Mouse (Mus musculus) erythroblast, embryonic 14.5 days (primary cell): ENCODE results near the gene Epas1.

ENCODE experiments used
- GATA1 ChIP-seq: IDR thresholded peaks from 2 replicates; pipeline ENCODE4 v1.6.1; 2012; ENCODE audit warnings: low read length, inconsistent platforms, mixed read lengths
- TAL1 ChIP-seq: IDR thresholded peaks from 3 replicates; pipeline ENCODE4 v1.6.1; 2012; ENCODE audit warnings: low read length, inconsistent platforms, mixed read lengths

DNA sequence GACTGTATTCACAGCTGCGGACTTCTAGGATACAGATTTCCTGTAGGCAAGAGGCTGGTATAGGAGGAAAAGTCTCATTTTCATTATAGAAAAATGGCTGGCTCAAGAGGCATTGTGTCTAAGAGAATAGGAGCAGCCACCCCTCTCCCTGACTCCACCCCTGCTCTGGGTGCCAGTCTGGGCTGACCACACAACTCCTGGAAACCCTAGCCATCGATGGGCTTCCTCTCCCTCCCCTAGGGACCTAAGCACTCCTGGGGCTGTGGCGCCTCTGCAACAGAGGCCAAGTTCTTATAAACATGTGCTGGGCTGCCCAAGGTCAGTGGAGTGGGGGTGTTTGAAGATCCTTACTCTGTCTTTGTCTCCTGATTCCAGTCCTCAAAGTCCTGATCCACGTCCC, 19.9 kb upstream of the Epas1 start:
- no peak for TF ChIP-seq TAL1
- no peak for TF ChIP-seq GATA1
